Mouse (Mus musculus) left cerebral cortex, postnatal 10 days (tissue): ENCODE measurements around the gene E2f1. TPM values are rescaled to one million over a fixed set of nuclear protein-coding genes. Genes with fewer than 3 reads are reported as not detected.
A peak's percentile ranks its signal among the peaks of the same experiment; 100 is the strongest.

Experiments used
- DNase-seq, 2 experiments: peaks; one replicate each; pipeline ENCODE4 v3.0.0; 2021 to 2022; ENCODE audit warnings: low spot score in 2 of 2, mixed read lengths in 1 of 2; ENCODE audit errors: extremely low spot score in 1 of 2
- intact Hi-C: fragments of 180-260 bp; cut with DNase I; formaldehyde crosslinking; loops from one replicate; pipeline ENCODE4 v1.15.1; 2025
- total RNA-seq, 2 experiments: library from RNA; stranded (reverse); gene quantifications; 2 replicates each; pipeline ENCODE4 v1.2.3; 2021

E2f1 gene
- total RNA-seq, 2 experiments from 2014 or later: 12.2 to 12.6 TPM

DNA sequence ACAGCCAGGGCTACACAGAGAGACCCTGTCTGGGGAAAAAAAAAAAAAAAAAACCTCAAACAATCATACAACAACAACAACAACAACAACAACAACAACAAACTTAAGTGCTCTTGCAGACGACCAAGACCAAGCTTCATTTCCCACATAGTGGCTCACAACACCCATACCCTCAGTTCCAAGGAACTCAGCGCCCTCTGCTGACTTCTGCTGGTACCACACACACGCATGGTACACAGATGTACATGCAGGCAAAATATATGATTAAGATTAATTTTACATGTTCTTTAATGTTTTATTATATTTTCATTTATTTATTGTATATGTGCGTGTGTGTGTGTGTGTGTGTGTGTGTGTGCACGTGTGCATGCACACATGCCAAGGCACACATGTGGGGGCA lies 16.7 kb upstream of the E2f1 start:
- peak; percentile 38 to 64 for DNase-seq
- intact Hi-C loops: no loop called here

DNA sequence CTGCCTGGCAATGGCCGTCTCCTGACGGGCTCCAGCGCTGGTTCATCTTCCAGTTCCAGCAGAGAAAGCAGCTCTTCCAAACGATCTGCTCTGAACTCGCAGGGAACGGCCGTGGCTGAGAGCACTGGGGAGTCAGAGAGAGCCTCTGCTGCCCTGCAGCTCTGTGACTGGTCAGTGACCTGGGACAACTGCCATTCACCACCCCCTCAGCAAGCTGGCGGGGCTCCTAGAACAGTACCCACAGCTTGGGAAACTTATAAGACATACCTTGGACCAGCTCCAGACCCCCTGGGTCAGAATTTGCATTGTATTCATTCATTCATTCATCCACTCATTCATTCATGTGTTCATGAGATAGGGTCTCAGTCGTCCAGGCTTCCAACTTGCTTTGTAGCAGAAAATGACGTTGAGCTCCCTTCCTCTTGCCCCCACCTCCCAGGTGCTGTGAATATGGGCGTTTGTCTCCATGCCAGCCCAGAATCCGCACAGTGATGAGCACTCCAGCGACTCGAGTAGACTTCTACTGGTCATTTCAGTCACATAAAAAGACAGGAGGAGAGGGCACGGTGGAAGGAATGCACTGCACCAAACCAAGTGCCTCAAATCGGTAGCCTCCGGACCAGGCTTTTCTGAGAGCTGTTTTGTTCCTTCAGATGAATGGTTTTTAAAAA lies 15.4 kb upstream of the E2f1 start:
- intact Hi-C loops: no loop called here
- DNase-seq: no peak

- peak; percentile 83 to 93 for DNase-seq
- intact Hi-C loops: no loop called here
These were observed 14.5 kb upstream of the E2f1 start for GRCm38 (mm10) chr2:154583906-154584872.

DNA sequence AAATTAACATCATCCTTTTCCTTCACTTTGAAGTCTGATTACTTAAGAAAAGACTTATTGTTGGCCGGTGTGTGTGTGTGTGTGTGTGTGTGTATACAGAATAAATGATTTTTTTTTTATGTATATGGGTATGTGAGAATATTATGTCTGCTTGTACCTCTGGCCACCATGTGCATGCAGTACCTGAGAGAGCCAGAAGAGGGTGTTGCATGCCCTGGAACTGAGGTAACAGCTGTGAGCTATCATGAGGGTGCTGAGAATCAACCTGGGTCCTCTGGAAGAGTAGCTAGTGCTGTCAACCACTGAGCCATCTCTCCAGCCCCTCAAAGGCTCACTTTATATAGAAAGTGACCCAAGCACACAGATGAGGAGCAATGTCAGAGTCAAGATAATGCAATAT lies 11.7 kb upstream of the E2f1 start:
- DNase-seq: no peak
- intact Hi-C loops: no loop called here

- intact Hi-C loops: no loop called here
- no peak for DNase-seq
These were observed 10.9 kb upstream of the E2f1 start for GRCm38 (mm10) chr2:154580586-154580985.

DNA sequence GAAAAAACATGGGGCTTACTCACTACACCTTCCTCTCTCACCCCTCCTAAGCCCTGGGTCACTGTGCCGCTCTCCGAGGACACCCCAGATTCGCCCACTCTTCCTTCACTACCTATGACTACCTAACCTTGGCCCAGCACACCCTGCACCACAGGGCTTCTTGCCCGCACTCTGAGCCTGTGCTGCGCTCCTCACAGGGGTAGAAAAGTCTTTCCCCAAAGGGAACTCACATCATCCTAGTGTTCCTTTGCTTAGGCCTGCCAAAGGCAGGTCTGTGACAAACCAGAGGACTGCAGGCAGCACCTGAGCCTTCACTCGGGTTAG lies 8.0 kb upstream of the E2f1 start:
- intact Hi-C loops: no loop called here
- DNase-seq: no peak

GRCm38 (mm10) chr2:154576876-154577743 lies 7.4 kb upstream of the E2f1 start:
- no peak for DNase-seq
- intact Hi-C loops: no loop called here

DNA sequence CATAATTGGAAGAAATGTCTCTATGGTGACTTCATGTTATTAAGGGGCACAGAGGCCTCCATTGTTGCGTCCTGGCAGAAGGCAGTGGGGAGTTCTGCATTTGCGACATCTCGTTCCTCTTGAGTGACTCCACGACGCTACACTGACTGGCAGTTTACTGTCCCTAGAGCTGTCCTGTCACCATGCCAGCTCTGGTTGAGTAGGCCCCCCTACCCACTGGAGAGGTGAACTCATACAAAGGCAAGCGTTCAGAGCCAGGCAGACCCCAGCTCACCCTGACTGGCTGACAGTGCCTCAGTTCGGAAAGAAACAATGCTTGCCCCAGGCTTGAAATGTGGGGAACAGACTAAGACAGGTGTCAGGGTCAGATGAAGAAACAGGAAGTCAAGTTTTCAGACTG lies 4.6 kb upstream of the E2f1 start:
- intact Hi-C loops: no loop called here
- no peak for DNase-seq

DNA sequence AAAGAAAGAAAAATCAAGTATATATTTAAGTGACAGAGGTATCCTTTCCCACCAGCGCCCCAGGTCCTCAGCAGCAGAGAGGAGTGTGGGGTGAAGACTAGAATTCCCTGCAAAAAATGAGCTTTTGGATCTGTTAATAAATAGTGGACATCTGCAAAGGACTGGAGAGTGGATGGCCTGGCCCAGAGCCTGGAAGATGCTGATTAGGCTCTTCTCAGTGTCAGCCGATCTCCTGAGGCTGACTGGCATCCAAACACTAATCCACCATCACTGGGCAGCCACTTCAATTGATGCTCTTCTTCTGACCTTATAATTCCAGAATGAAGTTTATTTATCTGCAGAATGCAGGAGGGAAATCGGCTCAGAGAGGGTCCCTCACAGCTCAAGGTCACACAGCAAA lies 3.3 kb upstream of the E2f1 start:
- intact Hi-C loops: no loop called here
- DNase-seq: no peak

DNA sequence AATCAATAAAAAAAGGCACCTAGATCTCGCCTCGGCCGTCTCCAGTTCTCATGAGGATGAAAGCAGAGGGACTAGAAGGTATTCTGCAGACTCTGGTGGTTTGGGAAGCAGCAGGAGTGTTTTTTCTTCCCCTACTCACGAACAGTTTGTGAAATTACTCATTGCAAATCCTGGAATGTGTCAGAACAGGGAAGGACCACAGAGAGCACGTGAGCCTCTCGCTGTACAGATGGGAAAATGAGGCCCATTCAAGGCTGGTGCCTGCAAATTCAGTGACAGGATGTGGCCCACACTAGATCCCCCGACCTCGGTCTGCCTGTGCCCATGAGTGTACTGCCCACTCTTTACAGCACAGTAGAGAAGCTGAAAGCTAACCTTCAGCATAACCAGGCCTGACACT lies 2.3 kb upstream of the E2f1 start:
- intact Hi-C loops: no loop called here
- DNase-seq: no peak

DNA sequence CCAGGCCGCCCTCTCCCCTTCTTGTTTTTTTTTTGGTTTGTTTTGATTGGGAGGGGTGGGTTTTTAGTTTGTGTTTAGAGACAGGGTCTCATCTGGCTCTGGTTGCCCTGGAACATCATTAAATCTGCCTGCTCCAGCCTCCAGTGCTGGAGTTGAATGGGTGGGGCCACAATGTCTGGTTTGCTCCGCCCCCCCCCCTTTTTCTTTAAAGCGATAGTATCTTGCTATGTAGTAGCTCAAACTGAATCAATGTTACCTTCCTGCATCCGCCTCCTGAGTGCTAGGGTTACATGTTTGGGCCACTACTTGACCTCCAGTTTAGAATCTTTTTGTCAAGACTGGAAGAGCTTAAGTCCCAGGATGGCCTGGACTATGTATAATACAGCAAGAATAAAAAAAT lies 1.6 kb upstream of the E2f1 start:
- no peak for DNase-seq
- intact Hi-C loops: no loop called here

DNA sequence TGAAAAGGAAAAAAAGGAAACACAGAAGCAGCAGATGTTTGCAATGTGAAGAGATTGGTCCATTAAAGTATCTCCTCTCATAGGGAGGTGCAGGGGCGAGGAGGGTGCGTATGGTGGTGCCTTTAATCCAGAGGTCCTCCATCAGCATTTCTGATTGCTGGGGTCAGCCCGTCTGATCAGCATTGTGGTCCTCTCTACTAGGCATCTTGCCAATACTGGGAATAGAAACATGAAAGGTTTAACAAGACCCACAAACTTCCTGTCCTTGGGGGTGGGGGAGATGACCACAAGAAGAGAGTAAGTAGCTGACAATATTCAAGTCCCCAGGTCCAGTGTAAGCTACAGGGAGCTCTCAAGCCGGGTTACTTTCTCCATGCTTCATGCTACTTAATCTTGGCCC lies 974 bp upstream of the E2f1 start:
- intact Hi-C loops: no loop called here
- no peak for DNase-seq

GRCm38 (mm10) chr2:154569071-154569748 lies 482 bp downstream of the E2f1 start:
- peak in 1 of 2 experiments; percentile 77 for DNase-seq
- intact Hi-C loops: no loop called here

- intact Hi-C loops: no loop called here
- DNase-seq: peak in 1 of 2 experiments; percentile 72
These were observed 1.2 kb downstream of the E2f1 start for GRCm38 (mm10) chr2:154568329-154569070.

GRCm38 (mm10) chr2:154567766-154568165 lies 1.9 kb downstream of the E2f1 start:
- no peak for DNase-seq
- intact Hi-C loops: no loop called here

- no peak for DNase-seq
- intact Hi-C loops: no loop called here
These were observed 3.1 kb downstream of the E2f1 start for GRCm38 (mm10) chr2:154566641-154567040.

GRCm38 (mm10) chr2:154565562-154565961 lies 4.1 kb downstream of the E2f1 start:
- intact Hi-C loops: no loop called here

GRCm38 (mm10) chr2:154563612-154564170 lies 6.0 kb downstream of the E2f1 start:
- intact Hi-C loops: no loop called here
- DNase-seq: no peak

More at GRCm38 (mm10) chr2:154565562-154565961, 4.1 kb downstream of the E2f1 start:
- no peak for DNase-seq
